Mouse (Mus musculus) kidney, adult 2 months (tissue): ENCODE measurements at regions not wholly inside any gene's neighbourhood (a gene's known extent, or its start where the extent isn't known, plus 50 kb on each side); places are given as distances from the start of the nearest gene placed in this dataset.

Source experiments
- DNase-seq: peaks from one replicate; pipeline ENCODE4 v3.0.0; 2021
- H3K27ac ChIP-seq: fragments of 200-500 bp; 2 replicates; pipeline ENCODE4 v1.5.1; 2012; ENCODE audit warnings: low read depth, low read length, control low read depth, inconsistent platforms; ENCODE audit not compliant: insufficient read depth
- H3K27me3 ChIP-seq: fragments of 200-500 bp; replicated peaks from 2 replicates; pipeline ENCODE4 v1.6.1; 2012; ENCODE audit warnings: mild to moderate bottlenecking, moderate library complexity, low read length, inconsistent platforms; ENCODE audit not compliant: control insufficient read depth, insufficient read depth
- H3K36me3 ChIP-seq: fragments of 200-500 bp; 2 replicates; pipeline ENCODE4 v1.6.1; 2012; ENCODE audit warnings: mild to moderate bottlenecking, moderate library complexity, low read length, inconsistent platforms; ENCODE audit not compliant: control insufficient read depth, insufficient read depth
- H3K4me1 ChIP-seq: fragments of 200-500 bp; 2 replicates; pipeline ENCODE4 v1.6.1; 2011; ENCODE audit warnings: low read length; ENCODE audit not compliant: control insufficient read depth, insufficient read depth
- H3K4me3 ChIP-seq: fragments of 200-500 bp; 2 replicates; pipeline ENCODE4 v1.5.1; 2011; ENCODE audit warnings: mild to moderate bottlenecking, low read depth, low read length, control low read depth; ENCODE audit not compliant: insufficient read depth
- CTCF ChIP-seq: fragments of 200-500 bp; conservative IDR thresholded peaks from 2 replicates; pipeline ENCODE4 v1.5.1; 2011; ENCODE audit warnings: low read depth, mild to moderate bottlenecking, control low read depth, low read length, moderate library complexity, mixed read lengths; ENCODE audit not compliant: insufficient read depth, insufficient read length
- POLR2A ChIP-seq: fragments of 200-500 bp; IDR thresholded peaks from one replicate; pipeline ENCODE4 v1.6.1; 2011; ENCODE audit warnings: low read depth, low read length, control low read depth
- WGBS: fragments of 180-500 bp; shearing (Covaris S2); methylation state at CpG from one replicate; pipeline ENCODE4 v1.1.7; 2018; 5-methylcytosine and 5-hydroxymethylcytosine counted together

DNA sequence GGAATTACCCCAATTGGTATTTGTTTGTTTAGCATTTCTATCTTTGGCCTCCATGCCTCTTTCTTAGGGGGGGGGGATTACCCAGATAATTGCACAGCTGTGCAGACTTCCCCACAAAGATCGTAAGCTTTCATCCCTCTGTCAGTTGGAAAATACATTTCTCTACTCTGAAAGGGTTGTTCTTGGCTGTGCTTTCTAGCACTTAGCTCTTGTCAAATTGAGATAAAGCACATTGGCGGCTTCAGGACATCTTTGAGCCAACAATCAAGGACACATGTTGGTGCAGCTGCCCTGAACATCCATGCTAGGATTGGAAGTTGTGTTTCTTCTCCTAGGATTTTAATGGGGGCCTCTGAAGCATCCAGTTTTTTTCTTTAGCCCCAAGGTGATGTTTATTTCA is 142.1 kb upstream of the Foxa2 start:
- H3K36me3 ChIP-seq = no peaks in the 10 kb centered on the region
- H3K4me1 ChIP-seq = no peaks in the 10 kb centered on the region
- 71% methylated on average over 2 of the region's 2 CpGs for WGBS
- no peak overlapping the region for H3K4me3 ChIP-seq
- TF ChIP-seq POLR2A (no peak), CTCF (no peak)
- H3K27ac ChIP-seq = no peak overlapping the region
- DNase-seq = peak; percentile 25
- no peaks in the 10 kb centered on the region for H3K27me3 ChIP-seq

DNA sequence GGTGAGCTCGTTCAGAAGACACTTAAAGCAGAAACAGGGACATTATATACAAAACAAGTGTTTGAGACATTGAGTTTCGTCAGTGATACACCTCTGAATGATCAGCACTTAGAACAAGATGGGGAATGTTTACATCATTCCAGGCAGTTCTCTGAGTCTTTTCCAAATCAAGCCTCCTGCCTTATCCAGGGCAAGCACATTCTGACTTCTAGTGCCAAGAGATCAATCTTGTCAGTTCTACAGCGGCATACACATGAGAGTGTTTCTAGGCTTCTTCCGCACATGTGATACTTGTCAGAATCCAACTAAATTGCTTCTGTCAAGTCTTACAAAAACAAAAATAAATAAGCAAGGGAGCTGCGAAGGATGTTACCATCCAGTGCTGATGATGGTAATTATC is 142.5 kb upstream of the Foxa2 start:
- H3K4me1 ChIP-seq = no peaks in the 10 kb centered on the region
- TF ChIP-seq CTCF (no peak), POLR2A (no peak)
- WGBS = 62% methylated on average over 5 of the region's 5 CpGs
- H3K36me3 ChIP-seq = no peaks in the 10 kb centered on the region
- no peak overlapping the region for H3K4me3 ChIP-seq
- no peak overlapping the region for H3K27ac ChIP-seq
- no peaks in the 10 kb centered on the region for H3K27me3 ChIP-seq
- peak; percentile 16 for DNase-seq

GRCm38 (mm10) chr2:148192946-148193345 is 146.2 kb upstream of the Foxa2 start:
- Histone ChIP-seq H3K4me1 (no peaks in the 10 kb centered on the region), H3K4me3 (no peak overlapping the region), H3K27ac (no peak overlapping the region), H3K36me3 (no peaks in the 10 kb centered on the region), H3K27me3 (no peaks in the 10 kb centered on the region)
- WGBS = 48% methylated on average over 4 of the region's 4 CpGs
- peak; percentile 16 for DNase-seq
- TF ChIP-seq POLR2A (no peak), CTCF (no peak)

DNA sequence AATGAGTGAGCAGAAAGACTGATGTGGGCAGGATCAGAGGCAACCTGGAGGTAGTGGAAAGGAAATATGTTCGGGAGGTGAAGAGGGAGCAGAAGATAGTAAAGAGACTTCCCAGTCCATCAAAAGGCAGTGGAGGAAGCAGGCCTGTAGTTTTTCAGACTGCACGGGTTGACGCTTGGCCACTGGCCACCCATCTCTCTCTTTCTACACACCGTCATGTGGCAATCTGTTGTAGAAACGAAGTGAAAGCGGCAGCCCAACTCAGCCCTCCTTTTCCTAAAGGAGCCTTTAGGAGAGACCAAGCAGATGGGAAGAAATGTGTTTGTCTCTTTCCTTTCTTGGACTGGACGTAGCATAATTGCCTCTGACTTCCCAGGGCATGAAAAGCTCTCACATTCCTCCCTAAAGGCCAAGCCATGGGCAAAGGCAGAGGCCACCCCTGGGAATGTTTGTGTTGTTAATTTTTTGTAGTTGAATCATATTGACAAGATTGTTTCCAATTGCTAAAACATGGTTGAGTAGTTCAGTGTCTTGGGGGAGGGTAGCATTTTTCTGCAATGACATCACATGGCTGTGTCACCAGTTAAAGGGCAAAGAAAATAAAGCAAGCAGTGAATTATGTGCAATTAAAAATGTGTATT is 150.7 kb upstream of the Foxa2 start:
- DNase-seq = peak; percentile 25
- H3K36me3 ChIP-seq = no peaks in the 10 kb centered on the region
- H3K4me1 ChIP-seq = no peaks in the 10 kb centered on the region
- TF ChIP-seq CTCF (no peak), POLR2A (no peak)
- no peak overlapping the region for H3K4me3 ChIP-seq
- H3K27me3 ChIP-seq = no peaks in the 10 kb centered on the region
- H3K27ac ChIP-seq = 0 out of 2 replicates have a peak overlapping the region, but pooled peaks have one; percentile 41
- 79% methylated on average over 7 of the region's 7 CpGs for WGBS

DNA sequence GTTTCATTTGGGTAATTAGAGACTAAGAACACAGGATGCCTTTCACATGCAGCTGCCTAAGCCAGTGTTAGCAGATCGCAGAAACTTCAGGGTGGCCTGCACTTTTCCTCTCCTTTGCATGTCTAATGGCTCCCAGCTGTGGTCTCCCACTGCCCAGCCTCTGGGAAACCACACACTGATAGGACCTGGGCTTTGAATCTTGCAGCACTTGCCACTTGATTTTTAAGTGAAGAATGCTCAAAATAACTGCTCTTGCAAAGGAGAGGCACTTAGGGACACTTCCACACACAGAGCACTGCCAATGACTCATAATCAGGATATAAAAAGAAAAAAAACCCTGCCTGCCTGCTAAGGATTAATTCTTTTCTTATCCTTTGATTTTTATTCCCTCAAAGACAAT is 159.9 kb upstream of the Foxa2 start:
- Histone ChIP-seq H3K4me1 (no peaks in the 10 kb centered on the region), H3K27me3 (no peaks in the 10 kb centered on the region), H3K4me3 (no peak overlapping the region), H3K27ac (no peak overlapping the region), H3K36me3 (no peaks in the 10 kb centered on the region)
- no peak for DNase-seq
- TF ChIP-seq CTCF (no peak), POLR2A (no peak)
- WGBS = 47% methylated on average over 1 of the region's 1 CpGs

- no peak for TF ChIP-seq POLR2A
- TF ChIP-seq CTCF = no peak
- Histone ChIP-seq H3K36me3 (no peaks in the 10 kb centered on the region), H3K27ac (no peak overlapping the region), H3K27me3 (no peaks in the 10 kb centered on the region), H3K4me1 (no peaks in the 10 kb centered on the region), H3K4me3 (no peak overlapping the region)
- WGBS = 74% methylated on average over 2 of the region's 2 CpGs
- no peak for DNase-seq
Observed at GRCm38 (mm10) chr2:148210813-148211212, 164.0 kb upstream of the Foxa2 start.

DNA sequence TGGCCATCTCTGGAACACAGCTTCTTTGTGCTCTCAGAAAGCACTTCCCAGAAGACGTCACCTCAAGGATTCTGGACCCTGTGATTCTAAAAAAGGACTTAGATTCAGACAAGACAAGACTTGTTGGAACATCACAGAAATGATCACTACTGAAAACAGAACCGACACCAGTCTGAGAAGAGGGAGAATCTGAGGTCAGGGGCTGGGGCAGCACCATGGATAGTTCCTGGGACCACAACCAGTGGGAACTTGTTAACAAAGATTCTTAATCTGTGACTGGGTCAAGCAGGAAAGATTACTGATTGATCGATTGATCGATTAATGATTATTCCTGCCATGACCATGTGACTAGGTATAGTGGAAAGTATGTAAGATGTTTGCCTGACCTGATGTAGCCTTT is 170.4 kb upstream of the Foxa2 start:
- 84% methylated on average over 4 of the region's 4 CpGs for WGBS
- DNase-seq = no peak
- Histone ChIP-seq H3K4me1 (no peaks in the 10 kb centered on the region), H3K27ac (no peak overlapping the region), H3K27me3 (no peaks in the 10 kb centered on the region), H3K4me3 (no peak overlapping the region), H3K36me3 (no peaks in the 10 kb centered on the region)
- no peak for TF ChIP-seq POLR2A
